Mouse (Mus musculus): ENCODE data around the gene Dnajc3.

GRCm38 (mm10) chr14:118944702-118945101, 6.9 kb downstream of the Dnajc3 start:
- TF ChIP-seq GATA1 (IDR thresholded peaks at IDR 0.05; ENCODE audit: low read length): no peak
- TF ChIP-seq TAL1 (IDR thresholded peaks at IDR 0.05; ENCODE audit: low read length): no peak
